In the genomic region with DNA sequence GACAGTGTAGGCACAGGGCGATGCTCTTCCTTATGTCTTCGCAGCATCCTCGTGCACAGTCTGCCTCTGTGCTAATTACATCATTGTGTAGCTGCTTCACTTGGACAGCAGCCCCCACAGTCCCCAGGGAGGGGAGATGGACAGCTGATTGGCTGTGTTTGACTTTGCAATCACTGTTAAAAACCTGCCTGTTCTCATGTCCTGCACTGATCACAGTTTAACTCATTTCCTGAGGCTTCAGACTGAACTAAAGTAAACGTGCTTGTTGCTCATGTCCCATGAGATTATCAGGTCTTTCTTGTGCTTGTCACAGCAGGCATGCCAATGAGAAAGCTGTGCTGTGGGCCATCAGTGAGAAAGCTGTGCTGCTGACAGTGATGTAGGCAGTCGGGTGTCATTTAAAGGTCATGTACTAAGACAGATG, we compare ENCODE assay signal across 11 mouse cellular contexts.
DNase-seq lines count a peak whose midpoint lies in the region; ATAC-seq lines count a peak whose summit lies in the region.
"Had no signal": no experiment of that assay in that cellular context is flagged by ENCODE, and none has a peak within 500 bp of the region (broad histone marks: within the 10 kb centered on the region; RNA-seq: fewer than 3 reads in every experiment).

No protein-coding gene starts in this region.

- WGBS in midbrain, embryonic 15.5 days: 24% methylated on average over 5 of the region's 5 CpGs

- H3K27ac ChIP-seq in midbrain, embryonic 15.5 days: no peak overlapping the region
- H3K27ac ChIP-seq: limb, embryonic 15.5 days had no signal

- H3K4me1 ChIP-seq in midbrain, embryonic 15.5 days: peaks cover 20% of the 10 kb centered on the region
- H3K4me1 ChIP-seq: limb, embryonic 15.5 days had no signal

- no peak overlapping the region for H3K9ac ChIP-seq in midbrain, embryonic 15.5 days
- H3K9ac ChIP-seq: limb, embryonic 15.5 days had no signal

- ATAC-seq in midbrain, embryonic 15.5 days (replicated peaks): 0 out of 2 replicates have a peak, but pooled peaks have one; percentile 38
- ATAC-seq: inflammation-experienced regulatory T-cells, adult 6 months had no signal

- H3K4me2 ChIP-seq in midbrain, embryonic 15.5 days: no peak overlapping the region
- H3K4me2 ChIP-seq: limb, embryonic 15.5 days had no signal

- DNase-seq in cerebellum, postnatal 14 days: peak; percentile 47 to 72
- no peak for DNase-seq in cerebellum, postnatal 25 days
- peak; percentile 49 for DNase-seq in embryo, embryonic 11 days
- DNase-seq in gonadal fat pad, adult 2 months (ENCODE audit: low read depth): peak; percentile 4
- no peak for DNase-seq in adrenal gland, adult 18-20 months (ENCODE audit: low spot score in 2 of 2)
- no peak for DNase-seq in T-cell, adult 2 months (ENCODE audit: low spot score)
- DNase-seq in kidney, adult 11 months: no peak
- DNase-seq: thymus, postnatal 36 days had no signal

- H3K27me3 ChIP-seq in midbrain, embryonic 15.5 days (replicated peaks): no peaks in the 10 kb centered on the region
- H3K27me3 ChIP-seq: limb, embryonic 15.5 days had no signal

- H3K9me3 ChIP-seq in midbrain, embryonic 15.5 days: no peaks in the 10 kb centered on the region
- H3K9me3 ChIP-seq: limb, embryonic 15.5 days had no signal

- no peak overlapping the region for H3K4me3 ChIP-seq in midbrain, embryonic 15.5 days
- H3K4me3 ChIP-seq: limb, embryonic 15.5 days had no signal

- no peaks in the 10 kb centered on the region for H3K36me3 ChIP-seq in midbrain, embryonic 15.5 days (replicated peaks)
- H3K36me3 ChIP-seq: limb, embryonic 15.5 days had no signal

Comparison
In these comparisons a context has a peak if more than half of its experiments do, and no peak if none do; other contexts are left out.
1. DNase-seq: peak in cerebellum, postnatal 14 days (2 of 2), embryo, embryonic 11 days (single experiment) and gonadal fat pad, adult 2 months (single experiment); none in cerebellum, postnatal 25 days (0 of 2), adrenal gland, adult 18-20 months (0 of 2), T-cell, adult 2 months (single experiment) and kidney, adult 11 months (single experiment).